Mouse (Mus musculus): Measurements from ENCODE around the gene Immp1l. TPM values are rescaled to one million over a fixed set of nuclear protein-coding genes. Genes with fewer than 3 reads are reported as not detected.

Immp1l gene
- 124 TPM for polyA plus RNA-seq (2014; fragmentation: Illumina TruSeq; extraction: RNeasy Lipid Tissue Mini Kit (QIAGEN cat#74804); ENCODE audit: low read depth, low replicate concordance)

DNA sequence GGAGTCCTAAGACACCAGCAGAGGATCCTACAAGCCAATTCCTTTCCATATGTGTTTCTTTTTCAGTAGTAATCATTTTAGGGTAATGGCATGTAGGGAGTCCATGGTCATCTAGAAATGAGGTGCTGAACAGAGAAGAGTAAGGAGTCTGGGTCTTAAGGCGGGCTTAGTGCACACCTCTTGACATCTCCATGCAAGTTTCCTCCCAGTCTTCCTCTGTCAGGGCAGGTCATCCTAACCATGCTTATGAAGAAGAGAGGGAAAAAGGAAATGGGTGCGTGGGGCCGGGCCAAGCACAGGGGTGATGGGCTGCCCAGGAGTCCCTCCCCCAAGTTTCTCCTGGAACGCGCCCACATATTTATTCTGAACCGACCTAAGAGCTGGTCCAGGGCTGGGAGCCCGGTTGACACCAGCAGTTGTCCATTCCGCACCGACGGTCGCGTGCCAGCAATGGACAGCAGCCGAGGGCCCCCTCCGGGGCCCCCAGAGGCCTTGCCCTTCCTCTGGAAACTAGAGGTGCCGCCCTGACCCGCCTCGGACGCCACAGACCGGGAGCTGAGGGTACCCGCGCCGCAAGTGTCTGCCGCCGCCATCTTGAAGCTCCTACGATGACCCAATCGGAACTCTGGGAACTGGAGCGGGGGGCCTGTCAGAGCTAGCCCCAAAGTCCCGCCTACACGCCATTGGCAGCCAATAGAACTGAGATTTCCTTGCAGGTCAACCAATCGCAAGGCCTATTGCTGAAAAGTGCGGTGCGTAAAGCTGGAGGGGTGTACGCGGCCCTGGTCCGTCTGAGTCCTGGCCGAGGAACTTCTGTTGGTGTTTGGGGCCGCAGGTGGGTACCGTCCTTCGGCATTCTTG lies at the start of gene Immp1l, which contains the start of gene Elp4:
TSS of gene Immp1l (plus strand) at position 743 of the 861 bp plus-strand sequence.
TSS of gene Elp4 (minus strand) at position 669 of the 861 bp plus-strand sequence.

GRCm38 (mm10) chr2:106002835-106003739 lies 98.6 kb downstream of the Immp1l start, which contains the start of gene Dnajc24:
TSS of gene Dnajc24 (minus strand) at chr2:106003549.

Other genes with a start within 250 kb of the Immp1l start
- not detected for gene Pax6, start 235.7 kb upstream of the Immp1l start, polyA plus RNA-seq (2014; fragmentation: Illumina TruSeq; extraction: RNeasy Lipid Tissue Mini Kit (QIAGEN cat#74804); ENCODE audit: low read depth, low replicate concordance)
- 10.8 TPM for gene Elp4, start 74 bp upstream of the Immp1l start, polyA plus RNA-seq (2014; fragmentation: Illumina TruSeq; extraction: RNeasy Lipid Tissue Mini Kit (QIAGEN cat#74804); ENCODE audit: low read depth, low replicate concordance)
- 14.3 TPM for gene Dnajc24, start 98.9 kb downstream of the Immp1l start, polyA plus RNA-seq (2014; fragmentation: Illumina TruSeq; extraction: RNeasy Lipid Tissue Mini Kit (QIAGEN cat#74804); ENCODE audit: low read depth, low replicate concordance)

Measured in heart, adult 10 weeks (tissue).